Mouse (Mus musculus) urinary bladder, postnatal 4 days (tissue): Measurements from ENCODE around the gene Tnfsf12.
"Not testable (repeated sequence)": the region's sequence is repeated elsewhere in the genome, so short reads cannot be mapped to it uniquely, and the experiment has no call there.

Source experiments
- DNase-seq, 2 experiments: peaks; one replicate each; pipeline ENCODE4 v3.0.0; 2021 to 2022; ENCODE audit warnings: low spot score in 2 of 2

The Tnfsf12 gene

GRCm38 (mm10) chr11:69695361-69696181 lies at the start of gene Tnfsf12, which contains the start of gene Tnfsfm13:
Gene Tnfsf12 (minus strand): TSS chr11:69695849.
Gene Tnfsfm13 (minus strand): TSS chr11:69696098.
- DNase-seq = peak; percentile 78 to 81

DNA sequence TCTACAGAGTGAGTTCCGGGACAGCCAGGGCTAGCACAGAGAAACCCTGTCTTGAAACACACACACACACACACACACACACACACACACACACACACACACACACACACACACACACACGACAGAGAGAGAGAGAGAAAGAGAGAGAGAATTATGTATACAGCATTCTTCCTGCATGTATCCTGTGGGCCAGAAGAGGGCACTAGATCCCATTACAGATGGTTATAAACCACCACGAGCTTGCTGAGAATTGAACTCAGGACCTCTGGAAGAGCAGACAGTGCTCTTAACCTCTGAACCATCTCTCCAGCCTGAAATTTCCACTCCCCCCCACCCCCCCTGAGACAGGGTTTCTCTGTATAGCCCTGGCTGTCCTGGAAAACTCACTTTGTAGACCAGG lies 35.8 kb upstream of the Tnfsf12 start:
- not testable (repeated sequence) for DNase-seq

- DNase-seq = no peak
These were observed 33.4 kb upstream of the Tnfsf12 start for GRCm38 (mm10) chr11:69729063-69729462.

DNA sequence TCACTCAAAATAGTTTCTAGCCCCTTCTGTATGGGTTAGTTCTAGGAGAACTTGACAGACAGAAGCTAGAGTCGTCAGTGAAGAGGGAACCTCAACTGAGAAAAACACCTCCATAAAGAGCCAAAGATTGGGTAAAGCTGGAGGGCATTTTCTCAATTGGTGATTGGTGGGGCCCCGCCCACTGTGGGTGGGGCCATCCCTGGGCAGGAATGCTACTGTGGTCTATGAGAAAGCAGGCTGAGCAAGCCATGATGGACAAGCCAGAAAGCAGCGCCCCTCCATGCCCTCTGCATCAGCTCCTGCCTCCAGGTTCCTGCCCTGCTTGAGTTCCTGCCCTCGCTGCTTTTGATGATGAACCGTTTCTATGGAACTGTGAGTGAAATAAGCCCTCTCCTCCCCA lies 30.3 kb upstream of the Tnfsf12 start:
- no peak for DNase-seq

- no peak for DNase-seq
These were observed 27.4 kb upstream of the Tnfsf12 start for GRCm38 (mm10) chr11:69723074-69723473.

- DNase-seq = no peak
These were observed 25.2 kb upstream of the Tnfsf12 start for GRCm38 (mm10) chr11:69720852-69721251.

DNA sequence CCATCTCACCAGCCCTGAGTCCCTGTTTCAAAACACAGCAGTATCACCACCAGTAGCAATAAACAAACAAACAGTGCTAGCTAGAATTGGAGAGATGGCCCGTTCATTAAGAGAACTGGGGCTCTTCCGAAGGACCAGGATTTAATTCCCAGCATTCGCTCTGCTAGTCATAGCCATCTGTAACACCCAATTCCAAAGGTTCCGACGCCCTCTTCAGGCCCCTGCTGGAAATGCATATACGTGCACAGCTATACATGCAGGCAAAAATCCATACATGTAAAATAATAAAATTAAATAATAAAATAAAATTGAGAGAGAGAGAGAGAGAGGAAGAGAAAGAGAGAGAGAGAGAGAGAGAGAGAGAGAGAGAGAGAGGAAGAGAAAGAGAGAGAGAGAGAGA lies 23.8 kb upstream of the Tnfsf12 start:
- DNase-seq = no peak

GRCm38 (mm10) chr11:69718661-69719060 lies 23.0 kb upstream of the Tnfsf12 start:
- no peak for DNase-seq

DNA sequence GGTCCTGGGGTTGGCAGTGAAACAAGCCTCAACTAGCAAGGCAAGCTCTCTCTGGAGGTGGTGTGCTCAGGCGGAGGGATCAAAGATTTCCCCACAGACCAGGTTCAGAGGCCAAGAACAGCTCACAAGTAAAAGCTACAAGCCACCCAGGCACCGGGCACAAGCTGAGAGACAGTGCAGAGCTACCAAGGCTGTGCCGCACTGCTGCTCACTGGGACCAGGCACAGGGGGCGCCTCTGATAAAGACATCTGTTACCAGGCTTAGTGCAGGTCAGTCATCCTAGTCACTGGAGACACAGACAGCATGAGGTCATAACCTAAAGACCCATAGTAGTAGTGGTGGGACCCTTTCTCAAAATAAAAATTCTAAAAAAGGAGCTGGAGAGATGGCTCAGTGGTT lies 21.3 kb upstream of the Tnfsf12 start:
- no peak for DNase-seq

GRCm38 (mm10) chr11:69715929-69716328 lies 20.3 kb upstream of the Tnfsf12 start:
- no peak for DNase-seq

- no peak for DNase-seq
These were observed 19.8 kb upstream of the Tnfsf12 start for GRCm38 (mm10) chr11:69715482-69715881.

GRCm38 (mm10) chr11:69714636-69715329 lies 19.1 kb upstream of the Tnfsf12 start:
- DNase-seq = no peak

GRCm38 (mm10) chr11:69712954-69713672 lies 17.5 kb upstream of the Tnfsf12 start:
- DNase-seq = no peak

GRCm38 (mm10) chr11:69711082-69711481 lies 15.4 kb upstream of the Tnfsf12 start:
- no peak for DNase-seq

DNA sequence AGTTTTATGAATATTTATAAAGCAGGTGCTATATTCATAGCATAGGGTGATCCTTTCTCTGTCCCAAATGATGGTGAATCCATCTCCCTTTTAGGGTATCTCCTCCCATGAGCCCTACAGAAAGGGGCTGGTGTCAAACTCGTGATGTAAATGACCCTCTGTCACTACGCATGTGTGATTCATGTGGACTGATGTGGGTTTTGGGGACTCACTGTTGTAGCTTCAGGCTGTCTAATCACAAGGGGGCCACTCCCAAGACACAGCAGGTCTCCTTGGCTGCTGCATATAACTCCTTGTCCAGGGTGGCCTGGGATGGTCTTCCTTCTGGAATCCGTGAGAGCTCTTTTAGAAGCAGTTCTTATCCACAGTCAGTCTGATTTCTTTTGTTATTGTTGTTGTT lies 14.8 kb upstream of the Tnfsf12 start:
- DNase-seq = no peak

GRCm38 (mm10) chr11:69709554-69710446 lies 14.2 kb upstream of the Tnfsf12 start:
- DNase-seq = no peak

DNA sequence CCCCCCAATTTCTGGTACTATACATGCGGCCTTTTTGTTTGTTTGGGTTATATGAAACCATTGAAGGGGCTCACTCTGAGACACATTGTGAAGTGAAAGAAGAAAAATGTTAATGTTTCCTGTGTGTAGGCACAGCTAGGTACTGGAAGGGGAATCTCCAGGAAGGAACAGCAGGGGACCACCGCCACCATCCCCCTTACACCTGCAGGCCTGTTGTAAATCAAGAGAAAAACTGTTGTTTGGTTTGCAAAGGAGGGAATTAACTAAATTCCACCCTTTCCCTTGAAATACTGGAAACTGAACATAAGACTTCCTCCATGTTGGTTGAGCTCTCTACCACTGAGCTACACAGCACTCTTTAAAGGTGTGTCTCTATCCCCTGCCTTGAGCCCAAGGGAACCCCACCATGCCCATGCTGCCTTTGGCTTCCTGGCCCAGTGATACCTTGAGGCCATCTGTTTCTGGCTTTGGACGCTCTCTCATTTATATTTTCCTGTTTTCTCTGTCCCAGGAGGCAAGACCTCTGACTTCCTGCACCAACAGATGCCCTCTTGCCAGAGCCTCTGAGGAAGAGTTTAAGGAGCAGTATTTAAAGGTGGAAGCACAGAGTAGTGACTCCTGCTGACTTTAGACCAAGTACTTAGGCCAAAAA lies 13.1 kb upstream of the Tnfsf12 start:
- DNase-seq = no peak

GRCm38 (mm10) chr11:69707873-69708381 lies 12.3 kb upstream of the Tnfsf12 start:
- no peak for DNase-seq

GRCm38 (mm10) chr11:69707480-69707847 lies 11.8 kb upstream of the Tnfsf12 start:
- no peak for DNase-seq

- DNase-seq = peak in 1 of 2 experiments; percentile 35
These were observed 11.3 kb upstream of the Tnfsf12 start for GRCm38 (mm10) chr11:69706775-69707479.
